Mouse (Mus musculus) limb, embryonic 13.5 days (tissue): ENCODE measurements around the gene Aldh4a1. TPM values are rescaled to one million over a fixed set of nuclear protein-coding genes. Genes with fewer than 3 reads are reported as not detected.
A peak's percentile ranks its signal among the peaks of the same experiment; 100 is the strongest.

Source experiments
- ATAC-seq: fragments of 200-750 bp; cut with Nextera tagmentation; 2 replicates; pipeline ENCODE4 v1.8.0; 2017; ENCODE audit warnings: low read depth, moderate number of reproducible peaks, moderate TSS enrichment; ENCODE audit not compliant: low FRiP score
- H3K27ac ChIP-seq: fragments of 300-500 bp; sonication (generic); 2 replicates; pipeline ENCODE4 v1.5.1; 2015; ENCODE audit warnings: inconsistent platforms, mild to moderate bottlenecking, moderate library complexity
- H3K27me3 ChIP-seq: fragments of 300-500 bp; sonication (generic); 2 replicates; pipeline ENCODE4 v1.6.1; 2015; ENCODE audit warnings: mild to moderate bottlenecking, inconsistent platforms
- H3K36me3 ChIP-seq: fragments of 300-500 bp; sonication (generic); 2 replicates; pipeline ENCODE4 v1.6.1; 2015; ENCODE audit warnings: inconsistent platforms, mild to moderate bottlenecking, moderate library complexity
- H3K4me1 ChIP-seq: fragments of 300-500 bp; sonication (generic); 2 replicates; pipeline ENCODE4 v1.6.1; 2015; ENCODE audit warnings: inconsistent platforms
- H3K4me2 ChIP-seq: fragments of 300-500 bp; sonication (generic); replicated peaks from 2 replicates; pipeline ENCODE4 v1.6.1; 2015; ENCODE audit warnings: inconsistent platforms, mild to moderate bottlenecking, moderate library complexity
- H3K4me3 ChIP-seq: fragments of 300-500 bp; sonication (generic); 2 replicates; pipeline ENCODE4 v1.5.1; 2015; ENCODE audit warnings: moderate library complexity, mild to moderate bottlenecking, inconsistent platforms
- H3K9ac ChIP-seq: fragments of 300-500 bp; sonication (generic); 2 replicates; pipeline ENCODE4 v1.6.1; 2015; ENCODE audit warnings: mild to moderate bottlenecking, inconsistent platforms
- H3K9me3 ChIP-seq: fragments of 300-500 bp; sonication (generic); 2 replicates; pipeline ENCODE4 v1.6.1; 2016; ENCODE audit warnings: inconsistent platforms
- WGBS: fragments of 180-500 bp; shearing (Covaris S2); methylation state at CpG from one replicate; pipeline ENCODE4 v1.1.7; 2015; 5-methylcytosine and 5-hydroxymethylcytosine counted together
- polyA plus RNA-seq: library from polyadenylated mRNA; unstranded; fragments of >200 nt; fragmentation: Nextera tagmentation; extraction: Ambion mirVana; gene quantifications from 2 replicates; pipeline ENCODE4 v1.2.1, GENCODE M21; 2015

Gene Aldh4a1
- polyA plus RNA-seq, 1 experiment from 2014 or later, result 25.9 TPM

GRCm38 (mm10) chr4:139580663-139581336 lies 41.9 kb upstream of the Aldh4a1 start:
- Histone ChIP-seq H3K27ac (peak overlapping the region; percentile 91), H3K4me3 (peak overlapping the region; percentile 26), H3K9ac (peak overlapping the region; percentile 65), H3K4me2 (peak overlapping the region; percentile 54), H3K4me1 (peaks cover 86% of the 10 kb centered on the region), H3K27me3 (no peaks in the 10 kb centered on the region), H3K9me3 (no peaks in the 10 kb centered on the region), H3K36me3 (no peaks in the 10 kb centered on the region)
- ATAC-seq, result peak; percentile 46; the same call in 1 of the 2 replicates
- 3% methylated on average over 15 of the region's 15 CpGs for WGBS

GRCm38 (mm10) chr4:139581427-139582051 lies 41.1 kb upstream of the Aldh4a1 start:
- Histone ChIP-seq H3K4me3 (peak overlapping the region; percentile 26), H3K4me1 (peaks cover 80% of the 10 kb centered on the region), H3K9ac (peak overlapping the region; percentile 65), H3K9me3 (no peaks in the 10 kb centered on the region), H3K27me3 (no peaks in the 10 kb centered on the region), H3K4me2 (peak overlapping the region; percentile 54), H3K27ac (peak overlapping the region; percentile 91), H3K36me3 (no peaks in the 10 kb centered on the region)
- 20% methylated on average over 6 of the region's 6 CpGs for WGBS
- ATAC-seq, result peak; percentile 12; the same call in 1 of the 2 replicates

GRCm38 (mm10) chr4:139582346-139582745 lies 40.3 kb upstream of the Aldh4a1 start:
- H3K9ac ChIP-seq, result no peak overlapping the region
- H3K27me3 ChIP-seq, result no peaks in the 10 kb centered on the region
- 78% methylated on average over 6 of the region's 6 CpGs for WGBS
- H3K36me3 ChIP-seq, result no peaks in the 10 kb centered on the region
- H3K4me3 ChIP-seq, result no peak overlapping the region
- H3K4me1 ChIP-seq, result peaks cover 75% of the 10 kb centered on the region
- no peak overlapping the region for H3K4me2 ChIP-seq
- H3K9me3 ChIP-seq, result no peaks in the 10 kb centered on the region
- no peak overlapping the region for H3K27ac ChIP-seq
- no peak for ATAC-seq

- H3K4me2 ChIP-seq, result no peak overlapping the region
- H3K4me3 ChIP-seq, result no peak overlapping the region
- no peaks in the 10 kb centered on the region for H3K36me3 ChIP-seq
- H3K9ac ChIP-seq, result no peak overlapping the region
- H3K27me3 ChIP-seq, result no peaks in the 10 kb centered on the region
- no peak for ATAC-seq
- H3K27ac ChIP-seq, result no peak overlapping the region
- peaks cover 76% of the 10 kb centered on the region for H3K4me1 ChIP-seq
- 58% methylated on average over 3 of the region's 3 CpGs for WGBS
- H3K9me3 ChIP-seq, result no peaks in the 10 kb centered on the region
Measured at GRCm38 (mm10) chr4:139582903-139583302, 39.8 kb upstream of the Aldh4a1 start.

- no peak overlapping the region for H3K4me3 ChIP-seq
- no peaks in the 10 kb centered on the region for H3K36me3 ChIP-seq
- H3K9ac ChIP-seq, result no peak overlapping the region
- 86% methylated on average over 11 of the region's 11 CpGs for WGBS
- H3K4me2 ChIP-seq, result no peak overlapping the region
- no peak for ATAC-seq
- no peaks in the 10 kb centered on the region for H3K9me3 ChIP-seq
- no peaks in the 10 kb centered on the region for H3K27me3 ChIP-seq
- H3K4me1 ChIP-seq, result peaks cover 70% of the 10 kb centered on the region
- H3K27ac ChIP-seq, result no peak overlapping the region
Measured at GRCm38 (mm10) chr4:139583629-139584245, 38.9 kb upstream of the Aldh4a1 start.

- Histone ChIP-seq H3K9me3 (no peaks in the 10 kb centered on the region), H3K4me2 (no peak overlapping the region), H3K36me3 (no peaks in the 10 kb centered on the region), H3K9ac (no peak overlapping the region), H3K27me3 (no peaks in the 10 kb centered on the region), H3K4me3 (no peak overlapping the region), H3K27ac (no peak overlapping the region), H3K4me1 (peaks cover 65% of the 10 kb centered on the region)
- no peak for ATAC-seq
- WGBS, result 80% methylated on average over 11 of the region's 11 CpGs
Measured at GRCm38 (mm10) chr4:139584704-139585103, 38.0 kb upstream of the Aldh4a1 start.

- Histone ChIP-seq H3K27ac (no peak overlapping the region), H3K27me3 (no peaks in the 10 kb centered on the region), H3K4me1 (peaks cover 62% of the 10 kb centered on the region), H3K4me2 (no peak overlapping the region), H3K36me3 (no peaks in the 10 kb centered on the region), H3K9me3 (no peaks in the 10 kb centered on the region), H3K9ac (no peak overlapping the region), H3K4me3 (no peak overlapping the region)
- ATAC-seq, result no peak
- WGBS, result 85% methylated on average over 7 of the region's 7 CpGs
Measured at GRCm38 (mm10) chr4:139585713-139586112, 37.0 kb upstream of the Aldh4a1 start.

- Histone ChIP-seq H3K4me3 (no peak overlapping the region), H3K4me2 (no peak overlapping the region), H3K27ac (peak overlapping the region; percentile 28; the same call in 1 of the 2 replicates), H3K9me3 (no peaks in the 10 kb centered on the region), H3K27me3 (no peaks in the 10 kb centered on the region), H3K4me1 (peaks cover 46% of the 10 kb centered on the region), H3K36me3 (no peaks in the 10 kb centered on the region), H3K9ac (no peak overlapping the region)
- WGBS, result 69% methylated on average over 4 of the region's 4 CpGs
- no peak for ATAC-seq
Measured at GRCm38 (mm10) chr4:139587370-139587769, 35.3 kb upstream of the Aldh4a1 start.

GRCm38 (mm10) chr4:139587773-139588172 lies 34.9 kb upstream of the Aldh4a1 start:
- 0 out of 2 replicates have a peak, but pooled peaks have one; percentile 33 for ATAC-seq
- H3K9ac ChIP-seq, result no peak overlapping the region
- WGBS, result 60% methylated on average over 4 of the region's 4 CpGs
- no peak overlapping the region for H3K4me3 ChIP-seq
- H3K36me3 ChIP-seq, result no peaks in the 10 kb centered on the region
- H3K4me1 ChIP-seq, result peaks cover 45% of the 10 kb centered on the region
- H3K27me3 ChIP-seq, result no peaks in the 10 kb centered on the region
- H3K4me2 ChIP-seq, result no peak overlapping the region
- H3K9me3 ChIP-seq, result no peaks in the 10 kb centered on the region
- no peak overlapping the region; the same call in 1 of the 2 replicates for H3K27ac ChIP-seq

GRCm38 (mm10) chr4:139589351-139590027 lies 33.2 kb upstream of the Aldh4a1 start:
- 45% methylated on average over 5 of the region's 5 CpGs for WGBS
- no peak overlapping the region for H3K9ac ChIP-seq

GRCm38 (mm10) chr4:139590446-139590845 lies 32.2 kb upstream of the Aldh4a1 start:
- 22% methylated on average over 4 of the region's 4 CpGs for WGBS
- Histone ChIP-seq H3K4me3 (no peak overlapping the region), H3K36me3 (no peaks in the 10 kb centered on the region), H3K4me1 (peaks cover 49% of the 10 kb centered on the region), H3K27ac (no peak overlapping the region), H3K9me3 (no peaks in the 10 kb centered on the region), H3K27me3 (no peaks in the 10 kb centered on the region), H3K4me2 (no peak overlapping the region), H3K9ac (0 out of 2 replicates have a peak overlapping the region, but pooled peaks have one; percentile 20)
- ATAC-seq, result no peak

More at GRCm38 (mm10) chr4:139589351-139590027, 33.2 kb upstream of the Aldh4a1 start:
- no peaks in the 10 kb centered on the region for H3K9me3 ChIP-seq
- ATAC-seq, result no peak
- no peaks in the 10 kb centered on the region for H3K36me3 ChIP-seq
- H3K4me1 ChIP-seq, result peaks cover 41% of the 10 kb centered on the region
- 0 out of 2 replicates have a peak overlapping the region, but pooled peaks have one; percentile 10 for H3K27ac ChIP-seq
- H3K4me2 ChIP-seq, result no peak overlapping the region
- no peaks in the 10 kb centered on the region for H3K27me3 ChIP-seq
- H3K4me3 ChIP-seq, result no peak overlapping the region

GRCm38 (mm10) chr4:139592895-139593294 lies 29.8 kb upstream of the Aldh4a1 start:
- Histone ChIP-seq H3K27me3 (no peaks in the 10 kb centered on the region), H3K4me1 (peaks cover 60% of the 10 kb centered on the region), H3K27ac (no peak overlapping the region; the same call in 1 of the 2 replicates), H3K4me3 (no peak overlapping the region), H3K9ac (no peak overlapping the region), H3K36me3 (no peaks in the 10 kb centered on the region), H3K4me2 (no peak overlapping the region), H3K9me3 (no peaks in the 10 kb centered on the region)
- no peak for ATAC-seq
- 56% methylated on average over 7 of the region's 7 CpGs for WGBS
